Mouse (Mus musculus): ENCODE measurements around the gene Gpr39.

DNA sequence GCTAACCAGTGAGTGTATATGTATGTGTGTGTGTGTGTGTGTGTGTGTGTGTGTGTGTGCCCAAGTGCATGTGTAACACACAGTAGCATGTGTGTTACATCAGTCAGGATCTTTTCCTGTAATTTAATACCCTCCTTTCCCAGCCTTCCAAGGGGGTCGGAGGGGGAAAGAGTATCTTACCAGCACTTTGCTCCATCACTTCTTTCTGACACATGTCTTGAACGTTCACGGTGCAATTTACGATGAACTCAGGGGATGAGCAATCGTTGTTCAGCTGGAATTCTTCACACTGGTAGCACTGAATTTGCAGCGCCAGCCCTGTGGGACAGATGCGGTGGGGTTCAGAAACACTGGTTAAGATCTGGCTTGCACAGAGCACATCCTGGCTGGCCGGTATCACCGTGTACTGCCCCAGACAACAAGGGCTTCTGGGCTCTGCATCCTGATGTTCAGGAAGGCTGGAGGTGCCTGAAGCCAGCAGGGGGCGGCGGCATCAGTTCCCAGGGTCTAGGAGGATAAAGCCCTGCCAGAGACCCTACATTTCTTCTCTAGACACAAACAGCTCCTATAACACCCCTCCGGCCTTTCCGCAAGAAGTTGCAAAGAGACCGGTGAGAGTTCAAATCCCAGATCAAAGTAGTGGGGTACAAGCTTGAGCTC, 233.5 kb downstream of the Gpr39 start:
- TF ChIP-seq CTCF (IDR thresholded peaks at IDR 0.05; ENCODE audit: borderline replicate concordance, extremely low read depth, insufficient read depth, insufficient read length) (peak; percentile 59; the same call in 1 of the 2 replicates), POLR2A (IDR thresholded peaks at IDR 0.05; ENCODE audit: borderline replicate concordance, extremely low read depth, insufficient read depth, insufficient read length, poor library complexity, severe bottlenecking) (no peak)

Data from brain, embryonic 14.5 days (tissue).